Mouse (Mus musculus) cortical plate, adult 2 months (tissue): ENCODE measurements at regions not wholly inside any gene's neighbourhood (a gene's known extent, or its start where the extent isn't known, plus 50 kb on each side); places are given as distances from the start of the nearest gene placed in this dataset.
A peak's percentile ranks its signal among the peaks of the same experiment; 100 is the strongest.

Experiments
- CTCF ChIP-seq: fragments of 200-500 bp; IDR thresholded peaks from 2 replicates; pipeline ENCODE4 v1.5.1; 2011; ENCODE audit warnings: mild to moderate bottlenecking, control low read depth, low read length; ENCODE audit not compliant: insufficient read depth; ENCODE audit errors: extremely low read depth
- POLR2A ChIP-seq: fragments of 200-500 bp; IDR thresholded peaks from 2 replicates; pipeline ENCODE4 v1.6.1; 2011; ENCODE audit warnings: mild to moderate bottlenecking, low read length, control low read depth; ENCODE audit not compliant: insufficient read depth; ENCODE audit errors: extremely low read depth

DNA sequence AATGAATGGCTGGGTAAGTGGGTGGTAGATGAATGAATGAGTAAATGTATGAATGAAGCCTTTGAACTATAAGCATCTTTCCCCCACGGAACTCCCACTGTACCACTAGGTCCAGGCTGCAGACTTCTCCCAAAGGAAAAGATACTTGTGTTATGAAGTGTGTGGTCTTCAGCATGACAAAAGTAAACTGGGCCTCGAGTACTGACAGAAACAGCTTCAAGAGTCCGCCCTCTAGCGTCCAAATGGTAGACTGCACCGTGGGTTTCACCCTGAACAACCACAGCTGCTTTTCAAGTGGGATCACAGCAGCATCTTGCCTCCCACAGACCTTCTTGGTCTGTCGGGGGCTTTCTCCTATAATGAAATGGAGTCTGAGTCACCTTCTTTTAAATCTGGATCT, 54.7 kb upstream of the Ankrd34c start:
- TF ChIP-seq CTCF (peak; percentile 87), POLR2A (no peak)
